Mouse (Mus musculus) layer of hippocampus, adult 2 months (tissue): ENCODE data around the gene Itga6. TPM values are rescaled to one million over a fixed set of nuclear protein-coding genes. Genes with fewer than 3 reads are reported as not detected.

Experiments used
- DNase-seq, 2 experiments: peaks; one replicate each; pipeline ENCODE4 v3.0.0; 2022; ENCODE audit warnings: low spot score in 2 of 2
- H3K27ac ChIP-seq: fragments of 200-600 bp; 2 replicates; pipeline ENCODE4 v1.8.1; 2022
- H3K4me3 ChIP-seq: fragments of 200-600 bp; 2 replicates; pipeline ENCODE4 v1.8.1; 2022; ENCODE audit warnings: mild to moderate bottlenecking
- CTCF ChIP-seq: fragments of 200-600 bp; conservative IDR thresholded peaks from 2 replicates; pipeline ENCODE4 v1.8.1; 2022; ENCODE audit warnings: antibody characterized with exemption, mild to moderate bottlenecking, moderate library complexity
- total RNA-seq, 2 experiments: library from RNA; stranded (reverse); gene quantifications; 2 replicates each; pipeline ENCODE4 v1.2.3; 2021

Gene Itga6
- total RNA-seq, 2 experiments from 2014 or later, result 21.1 to 25.8 TPM

DNA sequence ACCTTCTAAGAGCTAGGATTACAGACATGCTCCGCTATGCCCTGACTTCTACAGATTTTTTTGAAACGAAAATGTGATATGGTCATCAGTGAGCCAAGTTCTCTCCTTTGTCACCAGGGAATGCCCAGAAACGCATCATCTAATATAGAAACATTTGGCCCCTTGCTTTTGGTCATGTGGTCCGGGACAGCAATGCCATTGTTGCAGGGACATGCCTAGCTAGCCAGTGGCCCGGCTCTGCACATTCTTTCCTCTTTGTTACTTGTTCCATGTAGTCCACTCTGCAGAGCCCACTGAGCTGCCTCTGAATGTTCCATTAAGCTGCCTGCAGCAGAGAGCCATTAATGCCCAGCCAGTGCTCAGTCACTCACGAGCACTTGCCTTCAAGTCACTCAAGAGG is 34.6 kb downstream of the Itga6 start:
- no peak for TF ChIP-seq CTCF
- no peak for DNase-seq
- no peak overlapping the region for H3K4me3 ChIP-seq
- H3K27ac ChIP-seq, result no peak overlapping the region

DNA sequence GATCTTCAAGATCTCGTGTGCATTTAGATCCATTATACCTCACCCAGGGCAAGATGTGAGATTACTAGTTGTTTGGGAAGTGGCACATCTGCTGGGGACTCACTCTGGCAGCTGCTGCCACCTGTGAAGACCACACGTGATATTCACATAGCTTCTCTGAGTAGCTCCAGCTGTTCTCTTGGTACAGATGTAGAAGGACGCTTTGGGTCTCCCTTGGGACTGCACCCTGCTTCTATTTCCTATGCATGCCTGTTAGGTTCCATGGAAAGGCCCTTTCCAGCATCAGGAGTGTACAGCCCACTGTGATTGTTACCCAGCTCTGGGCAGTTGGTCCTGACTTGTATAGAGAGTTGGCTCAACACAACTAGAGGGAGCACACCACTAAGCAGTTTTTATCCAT is 39.8 kb downstream of the Itga6 start:
- H3K4me3 ChIP-seq, result no peak overlapping the region
- no peak overlapping the region for H3K27ac ChIP-seq
- no peak for DNase-seq
- no peak for TF ChIP-seq CTCF

DNA sequence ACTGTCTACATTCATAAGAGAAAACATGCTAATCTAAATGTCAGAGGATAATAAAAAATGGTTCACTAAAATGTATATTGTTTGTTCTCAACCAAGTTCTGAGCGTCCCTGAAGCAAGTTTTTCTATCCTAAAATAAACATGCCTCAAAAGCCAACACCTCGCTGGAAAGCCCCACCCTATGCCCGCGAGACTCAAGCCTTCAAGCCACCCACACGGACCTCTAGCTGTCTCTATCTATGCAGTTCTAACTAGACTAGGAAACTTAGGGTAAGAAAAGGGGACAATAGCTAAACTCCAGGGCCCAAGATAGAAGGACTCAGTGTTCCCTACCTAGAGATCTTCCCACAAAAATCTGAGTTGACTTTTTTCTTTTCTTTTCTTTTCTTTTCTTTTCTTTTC is 40.6 kb downstream of the Itga6 start:
- TF ChIP-seq CTCF, result no peak
- DNase-seq, result no peak
- H3K4me3 ChIP-seq, result no peak overlapping the region
- H3K27ac ChIP-seq, result no peak overlapping the region

DNA sequence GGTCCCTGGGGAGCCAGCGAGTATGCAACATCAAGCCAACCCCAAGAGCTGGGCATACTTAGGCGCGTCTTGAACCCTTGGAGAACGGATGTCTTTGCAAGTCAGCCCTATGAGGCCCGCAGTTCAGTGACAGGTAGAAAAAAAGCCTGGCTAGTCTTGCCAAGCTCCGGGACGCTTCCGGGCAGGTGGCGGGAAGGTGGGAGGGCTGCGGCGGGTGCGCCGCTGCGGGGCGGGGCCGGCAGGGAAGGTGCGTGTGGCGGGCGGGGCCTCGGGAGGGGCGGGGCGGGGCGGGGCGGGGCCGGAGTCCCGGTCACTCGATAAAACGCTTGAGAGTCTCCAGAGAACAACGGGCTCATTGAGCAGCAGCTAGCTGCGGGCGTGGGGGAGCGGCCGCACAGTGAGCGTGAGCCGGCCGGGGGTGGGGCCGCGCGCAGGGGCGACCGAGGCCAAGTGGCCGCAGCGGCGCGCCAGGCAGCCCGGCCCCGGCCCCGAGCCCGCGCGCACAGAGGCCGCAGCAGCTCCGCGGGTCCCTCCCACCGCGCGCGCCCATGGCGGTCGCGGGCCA is 41.3 kb downstream of the Itga6 start:
- peak overlapping the region; percentile 89 for H3K27ac ChIP-seq
- DNase-seq, result peak in 1 of 2 experiments; percentile 43
- peak overlapping the region; percentile 87 for H3K4me3 ChIP-seq
- TF ChIP-seq CTCF, result no peak

DNA sequence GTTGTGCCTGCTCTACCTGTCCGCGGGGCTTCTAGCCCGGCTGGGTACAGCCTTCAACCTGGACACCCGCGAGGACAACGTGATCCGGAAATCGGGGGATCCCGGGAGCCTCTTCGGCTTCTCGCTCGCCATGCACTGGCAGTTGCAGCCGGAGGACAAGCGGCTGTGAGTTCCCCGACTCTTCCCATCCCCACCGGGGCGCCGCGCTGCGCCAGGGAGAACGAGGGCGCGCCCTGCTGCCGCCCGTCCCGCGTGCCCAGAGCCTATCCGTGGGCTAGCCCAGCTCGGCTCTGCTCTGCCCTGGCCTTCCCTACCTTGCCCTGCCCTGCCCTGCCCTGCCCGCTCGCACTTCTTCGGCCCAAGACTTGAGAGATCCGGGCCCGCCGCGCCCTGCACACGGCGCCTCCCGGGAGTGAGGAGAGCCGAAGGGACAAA is 41.8 kb downstream of the Itga6 start:
- peak overlapping the region; percentile 89 for H3K27ac ChIP-seq
- H3K4me3 ChIP-seq, result peak overlapping the region; percentile 87
- TF ChIP-seq CTCF, result no peak
- DNase-seq, result peak in 1 of 2 experiments; percentile 16

DNA sequence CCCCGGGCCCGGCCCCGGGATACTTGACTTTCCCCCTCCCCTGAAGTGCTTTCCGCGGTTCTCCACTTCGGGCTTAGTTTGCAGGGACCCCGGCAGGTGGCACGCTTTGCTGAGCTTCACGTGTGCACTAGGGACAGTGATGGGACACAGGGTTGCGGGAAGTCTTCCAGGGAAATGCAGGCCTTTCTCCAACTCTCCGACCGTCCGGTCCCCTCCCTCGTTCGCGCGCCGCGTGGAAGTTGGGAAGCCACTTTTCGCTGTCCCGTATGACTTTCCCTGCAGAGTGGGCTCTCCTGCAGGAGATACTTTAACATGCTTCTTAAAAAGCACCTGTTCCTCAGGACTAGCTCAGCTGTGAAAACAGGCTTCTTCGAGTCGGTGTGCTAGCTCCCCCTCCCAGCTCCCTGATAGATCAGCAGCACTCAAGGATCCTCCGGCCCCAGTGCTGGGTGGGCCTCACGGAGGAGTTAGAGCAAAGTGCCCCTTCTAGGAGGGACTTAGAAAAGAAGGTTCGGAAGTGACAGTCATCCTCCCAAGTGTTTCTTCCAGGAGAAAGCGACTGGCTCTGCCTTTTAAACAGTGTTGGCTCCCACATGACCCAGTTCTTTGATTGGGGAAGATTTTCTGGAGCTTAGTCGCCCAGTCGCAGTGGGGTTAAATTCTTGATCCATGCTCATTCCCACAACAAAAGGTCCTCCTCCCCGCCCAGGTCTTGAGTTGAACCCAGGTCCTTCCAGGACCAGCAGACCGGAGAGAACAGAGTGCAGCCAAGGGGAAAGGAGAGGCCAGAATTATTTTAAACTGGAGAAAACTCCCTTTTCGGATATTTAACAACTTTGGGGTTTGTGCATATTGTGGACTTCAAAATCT is 42.4 kb downstream of the Itga6 start:
- no peak for DNase-seq
- Histone ChIP-seq H3K4me3 (peak overlapping the region; percentile 87), H3K27ac (peak overlapping the region; percentile 89)
- TF ChIP-seq CTCF, result peak; percentile 28

DNA sequence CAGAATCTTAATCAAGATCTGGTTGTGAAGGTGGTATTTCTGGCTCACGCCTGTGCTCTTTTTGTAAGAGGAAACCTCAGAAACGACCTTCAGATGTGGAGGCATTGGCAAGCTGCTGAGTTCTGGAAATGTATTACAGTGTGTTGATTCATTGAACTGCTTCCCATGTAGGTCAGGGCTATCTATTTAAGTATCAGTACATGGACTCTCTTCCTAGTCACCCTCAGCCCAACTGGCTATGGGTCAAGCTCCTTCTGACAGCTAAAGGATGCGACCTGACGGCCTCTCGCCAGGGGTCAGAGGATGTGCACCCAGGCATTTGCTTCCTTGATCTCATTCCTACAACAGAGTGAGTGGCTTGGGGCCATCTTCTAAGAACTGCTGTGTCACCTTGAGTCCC is 45.3 kb downstream of the Itga6 start:
- no peak for TF ChIP-seq CTCF
- Histone ChIP-seq H3K4me3 (no peak overlapping the region), H3K27ac (no peak overlapping the region; the same call in 1 of the 2 replicates)
- DNase-seq, result no peak

DNA sequence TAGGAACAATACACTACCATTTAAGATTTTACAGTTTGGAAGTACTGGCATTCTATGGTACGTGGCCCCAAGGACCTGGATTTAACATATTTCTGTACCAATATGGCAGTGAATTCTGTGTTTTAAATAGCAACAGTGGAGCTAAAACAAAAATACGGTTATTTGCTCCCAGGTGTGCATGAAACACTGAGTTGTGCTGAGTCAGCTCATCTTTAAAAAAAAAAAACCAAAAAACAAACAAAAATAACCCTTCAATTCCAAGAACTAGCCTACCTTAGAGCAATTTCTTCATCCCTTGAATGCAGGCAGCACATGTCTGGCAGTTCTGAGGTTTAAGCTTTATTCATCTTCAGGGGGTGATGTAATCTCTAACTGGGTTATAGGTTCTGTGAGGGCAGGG is 45.8 kb downstream of the Itga6 start:
- no peak for DNase-seq
- H3K27ac ChIP-seq, result no peak overlapping the region; the same call in 1 of the 2 replicates
- no peak for TF ChIP-seq CTCF
- no peak overlapping the region for H3K4me3 ChIP-seq

DNA sequence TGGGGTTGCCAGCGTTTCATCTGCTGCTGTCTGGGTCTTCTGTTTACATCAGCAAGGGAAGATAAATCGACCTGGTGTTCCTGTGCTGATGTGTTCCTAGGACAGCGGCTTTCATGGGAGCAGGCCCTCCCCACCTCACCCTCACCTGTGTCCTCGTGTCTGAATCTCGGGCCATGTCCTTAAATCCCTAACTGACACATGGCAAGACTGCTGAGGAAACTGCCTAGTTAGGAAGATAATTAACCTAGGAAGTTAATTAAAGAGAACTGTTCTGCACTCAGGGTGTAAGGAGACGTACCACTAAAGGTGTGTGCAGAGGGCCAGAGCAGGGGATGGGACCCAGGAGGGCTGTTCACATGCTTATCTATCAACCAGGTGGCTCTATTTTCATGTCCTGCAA is 48.7 kb downstream of the Itga6 start:
- Histone ChIP-seq H3K4me3 (no peak overlapping the region), H3K27ac (no peak overlapping the region)
- no peak for DNase-seq
- no peak for TF ChIP-seq CTCF

DNA sequence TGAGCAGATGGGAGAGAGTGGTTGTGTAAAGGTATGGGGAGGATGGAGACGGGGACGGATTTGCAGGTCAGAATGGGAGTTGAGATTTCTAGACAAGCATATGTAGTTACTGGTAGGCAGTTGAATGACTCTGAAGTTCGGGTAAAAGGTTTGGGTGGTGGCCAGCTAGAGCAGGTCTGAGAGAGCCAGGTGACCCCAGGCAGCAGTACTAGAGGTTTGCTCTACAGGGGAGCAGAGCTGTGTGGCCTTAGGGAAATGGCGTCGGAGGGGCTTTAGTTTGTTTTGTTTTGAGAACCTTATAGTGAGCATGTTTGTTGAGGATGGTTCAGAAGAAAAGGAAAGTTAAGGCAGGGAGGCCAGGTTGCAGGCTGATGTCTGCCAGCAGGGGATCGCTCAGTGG is 51.4 kb downstream of the Itga6 start:
- TF ChIP-seq CTCF, result no peak
- no peak for DNase-seq
- no peak overlapping the region for H3K4me3 ChIP-seq
- H3K27ac ChIP-seq, result no peak overlapping the region

DNA sequence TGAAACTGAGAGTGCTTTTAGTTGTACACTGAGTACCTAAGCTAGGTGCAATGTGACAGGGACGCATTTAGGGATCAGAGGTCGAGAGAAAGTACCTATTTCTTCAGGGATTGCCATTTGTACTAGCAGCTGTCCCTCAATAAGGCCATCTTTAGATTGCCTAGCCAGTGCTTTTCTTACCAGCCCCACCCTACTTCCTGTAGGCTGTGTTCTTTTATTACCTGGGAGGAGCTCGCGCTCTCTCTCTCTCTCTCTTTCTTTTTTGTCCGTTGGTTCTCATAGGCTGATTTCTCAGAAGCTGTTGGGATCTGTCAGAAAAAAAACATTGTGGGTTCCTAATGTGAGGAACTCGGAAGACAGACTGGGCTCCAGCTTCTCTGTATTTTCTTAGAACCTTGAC is 55.4 kb downstream of the Itga6 start:
- H3K4me3 ChIP-seq, result no peak overlapping the region
- no peak for DNase-seq
- 0 out of 2 replicates have a peak overlapping the region, but pooled peaks have one; percentile 14 for H3K27ac ChIP-seq
- no peak for TF ChIP-seq CTCF

DNA sequence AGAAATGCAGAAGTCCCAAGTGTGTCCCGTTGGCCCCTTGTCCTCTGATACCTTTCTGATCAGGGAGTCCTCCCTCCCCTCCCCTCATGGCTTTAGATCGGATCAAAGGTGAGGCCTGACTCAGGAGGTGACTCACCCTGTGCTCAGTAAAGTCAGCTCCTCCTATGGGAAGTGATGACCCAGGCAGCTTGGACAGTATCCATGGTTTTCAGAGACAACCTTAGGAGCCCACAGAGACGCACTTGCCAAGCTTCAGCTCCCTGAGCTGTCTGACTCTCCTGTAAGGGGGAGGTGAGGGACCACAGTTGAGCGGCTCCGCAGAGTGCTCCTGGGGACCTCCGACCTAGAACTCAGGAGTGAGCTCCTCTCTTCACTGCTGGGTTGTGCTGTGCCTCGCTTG is 56.3 kb downstream of the Itga6 start:
- TF ChIP-seq CTCF, result no peak
- H3K27ac ChIP-seq, result peak overlapping the region; percentile 39; the same call in 1 of the 2 replicates
- DNase-seq, result no peak
- no peak overlapping the region for H3K4me3 ChIP-seq

DNA sequence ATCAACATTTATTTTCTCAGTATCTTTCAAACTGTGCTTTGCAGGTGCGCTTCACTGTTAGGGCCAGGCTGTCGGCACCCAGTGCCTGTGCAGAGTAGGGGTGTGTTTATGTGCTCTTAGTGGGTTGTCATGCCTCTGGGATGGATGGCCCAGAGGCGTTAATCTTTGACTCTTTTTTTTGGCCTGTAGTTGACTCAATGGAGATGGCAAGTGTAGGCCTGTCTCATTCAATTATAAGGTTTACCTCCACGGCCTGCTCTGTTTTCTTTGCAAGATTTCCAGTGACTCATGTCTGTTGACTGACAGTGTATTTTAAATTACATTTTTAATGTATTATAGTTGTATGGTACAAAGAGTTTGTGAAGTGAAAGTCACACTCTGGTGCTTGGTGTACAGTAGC is 56.7 kb downstream of the Itga6 start:
- H3K4me3 ChIP-seq, result no peak overlapping the region
- peak overlapping the region; percentile 39; the same call in 1 of the 2 replicates for H3K27ac ChIP-seq
- TF ChIP-seq CTCF, result no peak
- no peak for DNase-seq

DNA sequence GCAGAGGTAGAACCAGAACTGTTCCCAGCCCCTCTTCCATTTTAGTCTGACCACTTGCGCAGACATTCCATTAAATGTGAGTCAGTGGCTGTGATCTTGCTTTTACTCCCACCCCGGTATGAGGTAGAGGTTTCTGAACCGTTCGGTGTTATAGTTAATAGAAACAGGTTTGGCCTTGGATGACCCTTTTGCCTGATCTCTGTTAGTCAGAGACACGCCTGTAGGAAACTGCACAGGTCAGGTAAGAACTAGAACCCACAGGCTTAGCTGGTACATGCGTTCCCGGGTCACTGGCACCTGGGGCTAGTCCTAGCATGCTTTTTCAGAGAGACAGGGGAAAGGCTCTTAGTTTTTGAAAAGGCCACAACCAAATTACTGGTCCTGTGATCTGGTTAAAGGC is 59.7 kb downstream of the Itga6 start:
- H3K27ac ChIP-seq, result no peak overlapping the region
- TF ChIP-seq CTCF, result no peak
- no peak for DNase-seq
- no peak overlapping the region for H3K4me3 ChIP-seq
